Mouse (Mus musculus): ENCODE data around the gene Zglp1. TPM values are rescaled to one million over a fixed set of nuclear protein-coding genes. Genes with fewer than 3 reads are reported as not detected.
A peak's percentile ranks its signal among the peaks of the same experiment; 100 is the strongest.

Gene Zglp1
- polyA plus RNA-seq, 1 experiment from 2014 or later, result 1.9 TPM

DNA sequence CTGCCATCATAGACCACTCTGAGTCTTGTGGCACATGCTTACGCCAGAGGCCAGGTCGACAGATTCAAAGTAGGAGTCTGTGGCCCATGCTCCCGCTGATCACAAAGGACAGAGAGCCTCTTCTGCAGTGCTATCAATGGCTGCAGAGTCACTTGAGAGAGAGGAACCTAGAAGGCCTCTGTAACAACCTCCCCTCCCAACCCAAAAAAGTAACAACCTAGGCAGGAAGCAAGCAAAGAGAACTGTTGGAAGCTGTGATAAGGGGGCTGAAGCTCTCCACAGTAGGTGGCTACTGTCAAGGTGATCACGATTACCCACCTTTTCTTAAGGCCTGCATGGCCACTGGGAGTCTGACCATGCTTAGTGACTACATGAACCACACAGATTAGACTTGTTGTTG, 23.3 kb downstream of the Zglp1 start:
- ATAC-seq (ENCODE audit: insufficient read depth, low FRiP score, low TSS enrichment), result no peak
- no peaks in the 10 kb centered on the region for H3K36me3 ChIP-seq (ENCODE audit: control insufficient read depth, insufficient read depth, low read length)
- no peak overlapping the region for H3K4me3 ChIP-seq (ENCODE audit: low read depth, low read length)
- H3K9ac ChIP-seq (ENCODE audit: low read length), result no peak overlapping the region
- no peaks in the 10 kb centered on the region for H3K9me3 ChIP-seq (ENCODE audit: control insufficient read depth, low read length)
- no peak for DNase-seq (ENCODE audit: low spot score)
- 80% methylated on average over 4 of the region's 4 CpGs for WGBS
- H3K27me3 ChIP-seq (ENCODE audit: control insufficient read depth, insufficient read depth, low read length), result peaks cover 13% of the 10 kb centered on the region
- H3K4me1 ChIP-seq (ENCODE audit: control insufficient read depth, insufficient read depth, low read length), result no peaks in the 10 kb centered on the region
- H3K4me2 ChIP-seq (ENCODE audit: low read depth), result no peak overlapping the region
- no peak overlapping the region for H3K27ac ChIP-seq (ENCODE audit: low read depth, low read length)

DNA sequence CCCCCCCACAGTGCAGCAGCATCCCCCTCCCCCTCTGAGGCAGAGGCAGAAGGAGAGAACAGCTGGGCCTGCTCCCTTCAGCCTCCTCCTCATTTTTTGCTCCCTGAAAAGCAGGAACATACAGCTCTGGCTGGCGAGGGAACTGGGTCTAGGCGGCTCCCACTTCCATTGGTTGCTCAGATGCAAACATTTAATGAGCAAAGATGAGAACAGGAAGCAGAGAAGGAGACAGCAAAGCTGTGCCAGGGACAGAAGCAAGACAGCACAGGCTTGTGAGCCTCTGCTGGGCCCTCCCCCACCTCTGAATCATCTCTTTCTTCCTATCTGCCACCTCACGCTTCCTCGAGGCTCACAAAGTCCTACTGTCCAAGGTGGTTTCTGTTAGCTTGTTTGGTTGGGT, 25.6 kb downstream of the Zglp1 start:
- Histone ChIP-seq H3K9ac (ENCODE audit: low read length) (no peak overlapping the region), H3K9me3 (ENCODE audit: control insufficient read depth, low read length) (no peaks in the 10 kb centered on the region), H3K27me3 (ENCODE audit: control insufficient read depth, insufficient read depth, low read length) (peaks cover 35% of the 10 kb centered on the region), H3K4me2 (ENCODE audit: low read depth) (no peak overlapping the region), H3K27ac (ENCODE audit: low read depth, low read length) (no peak overlapping the region), H3K36me3 (ENCODE audit: control insufficient read depth, insufficient read depth, low read length) (no peaks in the 10 kb centered on the region), H3K4me3 (ENCODE audit: low read depth, low read length) (no peak overlapping the region), H3K4me1 (ENCODE audit: control insufficient read depth, insufficient read depth, low read length) (no peaks in the 10 kb centered on the region)
- ATAC-seq (ENCODE audit: insufficient read depth, low FRiP score, low TSS enrichment) (no peak), DNase-seq (ENCODE audit: low spot score) (no peak)
- WGBS, result 41% methylated on average over 4 of the region's 4 CpGs

DNA sequence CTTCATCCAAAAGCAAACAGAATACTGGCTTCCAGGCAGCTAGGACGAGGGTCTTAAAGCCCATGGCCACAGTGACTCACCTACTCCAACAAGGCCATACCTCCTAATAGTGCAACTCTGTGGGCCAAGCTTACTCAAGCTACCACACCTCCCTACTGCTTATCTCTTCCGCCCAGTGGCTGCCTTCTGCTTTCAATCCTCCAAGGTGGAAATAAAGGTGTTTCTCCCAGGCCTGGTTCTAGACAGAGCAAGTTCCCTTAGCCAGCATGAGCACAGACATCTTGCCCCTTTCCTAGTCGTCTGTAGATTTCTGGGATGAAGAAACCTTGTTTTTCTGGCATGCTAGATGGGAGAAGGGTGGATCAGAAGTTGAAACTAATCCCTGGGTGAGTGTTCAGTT, 27.1 kb downstream of the Zglp1 start:
- Histone ChIP-seq H3K9me3 (ENCODE audit: control insufficient read depth, low read length) (no peaks in the 10 kb centered on the region), H3K4me2 (ENCODE audit: low read depth) (no peak overlapping the region), H3K27me3 (ENCODE audit: control insufficient read depth, insufficient read depth, low read length) (peaks cover 51% of the 10 kb centered on the region), H3K27ac (ENCODE audit: low read depth, low read length) (no peak overlapping the region), H3K4me3 (ENCODE audit: low read depth, low read length) (no peak overlapping the region), H3K4me1 (ENCODE audit: control insufficient read depth, insufficient read depth, low read length) (no peaks in the 10 kb centered on the region), H3K36me3 (ENCODE audit: control insufficient read depth, insufficient read depth, low read length) (no peaks in the 10 kb centered on the region), H3K9ac (ENCODE audit: low read length) (no peak overlapping the region)
- 67% methylated on average over 3 of the region's 3 CpGs for WGBS
- ATAC-seq (ENCODE audit: insufficient read depth, low FRiP score, low TSS enrichment), result no peak
- DNase-seq (ENCODE audit: low spot score), result no peak

DNA sequence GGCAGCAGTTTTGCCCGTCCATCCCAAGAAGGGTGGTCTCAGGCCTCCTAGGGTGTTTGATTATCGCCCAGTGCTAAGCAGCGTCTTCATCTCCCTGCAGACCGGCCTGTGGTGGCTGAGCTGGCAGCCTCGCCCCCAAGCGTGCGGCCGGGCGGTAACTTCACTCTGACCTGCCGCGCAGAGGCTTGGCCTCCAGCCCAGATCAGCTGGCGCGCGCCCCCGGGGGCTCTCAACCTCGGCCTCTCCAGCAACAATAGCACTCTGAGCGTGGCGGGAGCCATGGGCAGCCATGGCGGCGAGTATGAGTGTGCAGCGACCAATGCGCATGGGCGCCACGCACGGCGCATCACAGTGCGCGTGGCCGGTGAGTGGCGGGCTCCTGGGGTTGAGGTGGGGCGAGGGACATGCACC, 29.4 kb downstream of the Zglp1 start:
- ATAC-seq (ENCODE audit: insufficient read depth, low FRiP score, low TSS enrichment) (no peak), DNase-seq (ENCODE audit: low spot score) (peak; percentile 24)
- Histone ChIP-seq H3K27me3 (ENCODE audit: control insufficient read depth, insufficient read depth, low read length) (peaks cover 74% of the 10 kb centered on the region), H3K27ac (ENCODE audit: low read depth, low read length) (no peak overlapping the region), H3K4me3 (ENCODE audit: low read depth, low read length) (peak overlapping the region; percentile 27; the same call in 1 of the 2 replicates), H3K36me3 (ENCODE audit: control insufficient read depth, insufficient read depth, low read length) (no peaks in the 10 kb centered on the region), H3K4me1 (ENCODE audit: control insufficient read depth, insufficient read depth, low read length) (peaks cover 8% of the 10 kb centered on the region; the same call in 1 of the 2 replicates), H3K4me2 (ENCODE audit: low read depth) (peak overlapping the region; percentile 47), H3K9ac (ENCODE audit: low read length) (peak overlapping the region; percentile 41), H3K9me3 (ENCODE audit: control insufficient read depth, low read length) (no peaks in the 10 kb centered on the region)
- WGBS, result 1% methylated on average over 31 of the region's 31 CpGs

DNA sequence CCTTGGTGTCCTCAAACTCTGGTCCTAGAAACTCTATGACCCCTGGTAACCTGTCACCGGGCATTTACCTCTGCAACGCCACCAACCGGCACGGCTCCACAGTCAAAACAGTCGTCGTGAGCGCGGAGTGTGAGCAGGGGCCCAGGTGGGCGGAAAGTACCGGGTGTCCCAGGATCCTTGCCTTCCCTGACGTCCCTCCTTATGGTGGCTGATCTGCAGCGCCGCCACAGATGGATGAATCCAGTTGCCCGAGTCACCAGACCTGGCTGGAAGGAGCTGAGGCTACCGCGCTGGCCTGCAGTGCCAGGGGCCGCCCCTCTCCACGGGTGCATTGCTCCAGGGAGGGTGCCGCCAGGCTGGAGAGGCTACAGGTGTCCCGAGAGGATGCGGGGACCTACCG, 30.2 kb downstream of the Zglp1 start:
- Histone ChIP-seq H3K27me3 (ENCODE audit: control insufficient read depth, insufficient read depth, low read length) (peaks cover 82% of the 10 kb centered on the region), H3K9me3 (ENCODE audit: control insufficient read depth, low read length) (no peaks in the 10 kb centered on the region), H3K36me3 (ENCODE audit: control insufficient read depth, insufficient read depth, low read length) (no peaks in the 10 kb centered on the region), H3K4me2 (ENCODE audit: low read depth) (no peak overlapping the region), H3K9ac (ENCODE audit: low read length) (no peak overlapping the region), H3K4me1 (ENCODE audit: control insufficient read depth, insufficient read depth, low read length) (peaks cover 13% of the 10 kb centered on the region), H3K27ac (ENCODE audit: low read depth, low read length) (no peak overlapping the region), H3K4me3 (ENCODE audit: low read depth, low read length) (no peak overlapping the region)
- no peak for DNase-seq (ENCODE audit: low spot score)
- 1% methylated on average over 22 of the region's 22 CpGs for WGBS
- ATAC-seq (ENCODE audit: insufficient read depth, low FRiP score, low TSS enrichment), result no peak

DNA sequence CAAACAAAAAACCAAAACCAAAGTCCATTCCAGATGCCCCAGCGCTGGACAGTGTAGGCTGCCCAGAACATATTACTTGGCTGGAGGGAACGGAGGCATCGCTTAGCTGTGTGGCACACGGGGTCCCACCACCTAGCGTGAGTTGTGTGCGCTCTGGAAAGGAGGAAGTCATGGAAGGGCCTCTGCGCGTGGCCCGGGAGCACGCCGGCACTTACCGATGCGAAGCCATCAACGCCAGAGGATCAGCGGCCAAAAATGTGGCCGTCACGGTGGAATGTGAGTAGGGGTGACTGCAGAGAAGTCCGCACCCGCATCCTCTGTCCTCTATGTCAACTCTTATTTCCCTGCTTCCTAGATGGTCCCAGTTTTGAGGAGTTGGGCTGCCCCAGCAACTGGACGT, 30.7 kb downstream of the Zglp1 start:
- DNase-seq (ENCODE audit: low spot score) (no peak), ATAC-seq (ENCODE audit: insufficient read depth, low FRiP score, low TSS enrichment) (no peak)
- 6% methylated on average over 20 of the region's 20 CpGs for WGBS
- Histone ChIP-seq H3K4me2 (ENCODE audit: low read depth) (no peak overlapping the region), H3K9ac (ENCODE audit: low read length) (no peak overlapping the region), H3K27me3 (ENCODE audit: control insufficient read depth, insufficient read depth, low read length) (peaks cover 87% of the 10 kb centered on the region), H3K36me3 (ENCODE audit: control insufficient read depth, insufficient read depth, low read length) (no peaks in the 10 kb centered on the region), H3K4me3 (ENCODE audit: low read depth, low read length) (no peak overlapping the region), H3K9me3 (ENCODE audit: control insufficient read depth, low read length) (no peaks in the 10 kb centered on the region), H3K27ac (ENCODE audit: low read depth, low read length) (no peak overlapping the region), H3K4me1 (ENCODE audit: control insufficient read depth, insufficient read depth, low read length) (peaks cover 18% of the 10 kb centered on the region)

DNA sequence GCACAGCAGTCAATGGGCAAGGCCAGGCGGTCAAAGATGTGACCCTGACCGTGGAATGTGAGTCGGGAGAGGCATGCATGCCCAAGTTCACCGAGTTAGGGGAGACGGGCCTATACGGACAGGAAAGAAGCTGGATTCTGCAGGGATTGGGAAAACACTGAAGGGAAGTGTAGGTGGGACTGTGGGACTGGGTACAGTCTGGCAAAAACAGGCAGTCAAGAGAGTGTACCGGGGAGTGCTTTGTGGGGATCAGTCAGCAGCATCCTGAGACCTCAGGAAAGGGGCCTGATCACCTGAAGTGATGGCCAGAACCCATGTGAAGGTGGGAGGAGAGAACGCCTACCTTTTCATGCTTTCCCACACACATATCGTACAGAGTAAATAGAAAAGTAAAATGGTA, 31.3 kb downstream of the Zglp1 start:
- DNase-seq (ENCODE audit: low spot score), result no peak
- H3K9ac ChIP-seq (ENCODE audit: low read length), result no peak overlapping the region
- no peak overlapping the region for H3K4me2 ChIP-seq (ENCODE audit: low read depth)
- no peak overlapping the region for H3K4me3 ChIP-seq (ENCODE audit: low read depth, low read length)
- no peak for ATAC-seq (ENCODE audit: insufficient read depth, low FRiP score, low TSS enrichment)
- H3K27ac ChIP-seq (ENCODE audit: low read depth, low read length), result no peak overlapping the region
- peaks cover 21% of the 10 kb centered on the region for H3K4me1 ChIP-seq (ENCODE audit: control insufficient read depth, insufficient read depth, low read length)
- no peaks in the 10 kb centered on the region for H3K36me3 ChIP-seq (ENCODE audit: control insufficient read depth, insufficient read depth, low read length)
- peaks cover 92% of the 10 kb centered on the region for H3K27me3 ChIP-seq (ENCODE audit: control insufficient read depth, insufficient read depth, low read length)
- no peaks in the 10 kb centered on the region for H3K9me3 ChIP-seq (ENCODE audit: control insufficient read depth, low read length)
- WGBS, result 10% methylated on average over 9 of the region's 9 CpGs

DNA sequence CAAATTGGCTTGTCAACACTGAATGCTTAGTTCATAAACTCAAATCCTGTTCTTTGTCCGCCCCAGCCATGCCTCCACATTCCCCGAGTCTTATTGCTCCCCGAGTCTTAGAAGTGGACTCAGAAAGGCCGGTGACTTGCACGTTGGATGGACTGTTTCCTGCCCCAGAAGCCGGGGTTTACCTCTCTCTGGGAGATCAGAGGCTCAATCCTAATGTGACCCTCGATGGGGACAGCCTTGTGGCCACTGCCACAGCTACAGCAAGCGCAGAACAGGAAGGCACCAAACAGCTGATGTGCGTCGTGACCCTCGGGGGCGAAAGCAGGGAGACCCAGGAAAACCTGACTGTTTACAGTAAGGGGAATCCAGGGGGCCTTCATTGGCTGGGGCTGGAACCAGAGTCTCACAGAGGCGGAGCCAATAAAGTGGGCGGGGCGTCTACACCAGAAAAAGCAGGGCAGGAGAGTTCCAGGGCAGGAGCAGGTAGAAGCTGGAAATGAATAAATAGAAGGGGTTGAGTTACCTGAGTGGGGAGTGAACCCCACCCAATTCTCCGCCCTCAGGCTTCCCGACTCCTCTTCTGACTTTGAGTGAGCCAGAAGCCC, 32.3 kb downstream of the Zglp1 start:
- no peaks in the 10 kb centered on the region for H3K36me3 ChIP-seq (ENCODE audit: control insufficient read depth, insufficient read depth, low read length)
- H3K9me3 ChIP-seq (ENCODE audit: control insufficient read depth, low read length), result no peaks in the 10 kb centered on the region
- 4% methylated on average over 17 of the region's 17 CpGs for WGBS
- no peak overlapping the region for H3K27ac ChIP-seq (ENCODE audit: low read depth, low read length)
- H3K4me1 ChIP-seq (ENCODE audit: control insufficient read depth, insufficient read depth, low read length), result peaks cover 21% of the 10 kb centered on the region
- H3K27me3 ChIP-seq (ENCODE audit: control insufficient read depth, insufficient read depth, low read length), result peaks cover 97% of the 10 kb centered on the region
- H3K4me2 ChIP-seq (ENCODE audit: low read depth), result no peak overlapping the region
- H3K9ac ChIP-seq (ENCODE audit: low read length), result no peak overlapping the region
- DNase-seq (ENCODE audit: low spot score) (peak; percentile 33), ATAC-seq (ENCODE audit: insufficient read depth, low FRiP score, low TSS enrichment) (no peak)
- no peak overlapping the region for H3K4me3 ChIP-seq (ENCODE audit: low read depth, low read length)

DNA sequence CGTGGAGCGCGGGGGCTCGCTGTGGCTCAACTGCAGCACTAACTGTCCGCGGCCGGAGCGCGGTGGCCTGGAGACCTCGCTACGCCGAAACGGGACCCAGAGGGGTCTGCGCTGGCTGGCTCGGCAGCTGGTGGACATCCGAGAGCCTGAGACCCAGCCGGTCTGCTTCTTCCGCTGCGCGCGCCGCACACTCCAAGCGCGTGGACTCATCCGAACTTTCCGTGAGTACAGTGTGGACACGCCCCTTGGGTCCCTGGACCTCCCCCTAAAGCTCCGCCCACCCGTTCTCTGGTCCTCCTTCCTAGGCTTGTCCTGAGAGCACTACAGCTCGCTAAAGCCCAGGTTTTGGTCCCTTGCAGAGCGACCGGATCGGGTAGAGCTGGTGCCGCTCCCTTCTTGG, 33.8 kb downstream of the Zglp1 start:
- DNase-seq (ENCODE audit: low spot score) (peak; percentile 78), ATAC-seq (ENCODE audit: insufficient read depth, low FRiP score, low TSS enrichment) (0 out of 2 replicates have a peak, but pooled peaks have one; percentile 31)
- H3K27ac ChIP-seq (ENCODE audit: low read depth, low read length), result no peak overlapping the region
- no peaks in the 10 kb centered on the region for H3K9me3 ChIP-seq (ENCODE audit: control insufficient read depth, low read length)
- H3K27me3 ChIP-seq (ENCODE audit: control insufficient read depth, insufficient read depth, low read length), result peaks cover 93% of the 10 kb centered on the region
- peak overlapping the region; percentile 56 for H3K4me2 ChIP-seq (ENCODE audit: low read depth)
- H3K4me3 ChIP-seq (ENCODE audit: low read depth, low read length), result peak overlapping the region; percentile 36
- H3K4me1 ChIP-seq (ENCODE audit: control insufficient read depth, insufficient read depth, low read length), result peaks cover 21% of the 10 kb centered on the region
- H3K9ac ChIP-seq (ENCODE audit: low read length), result no peak overlapping the region; the same call in 1 of the 2 replicates
- no peaks in the 10 kb centered on the region for H3K36me3 ChIP-seq (ENCODE audit: control insufficient read depth, insufficient read depth, low read length)
- under 1% methylated on average over 32 of the region's 34 CpGs for WGBS
